In genomic region chr16:55809779-55810514, GRCm38 (mm10) we compare ENCODE assay signal across 28 mouse cellular contexts. TPM values are rescaled to one million over a fixed set of nuclear protein-coding genes. Genes with fewer than 3 reads are reported as not detected.
DNase-seq lines count a peak whose midpoint lies in the region; ATAC-seq and TF ChIP-seq lines count a peak whose summit lies in the region.
"Had no signal": no experiment of that assay in that cellular context is flagged by ENCODE, and none has a peak within 500 bp of the region (broad histone marks: within the 10 kb centered on the region; RNA-seq: fewer than 3 reads in every experiment).

No protein-coding gene starts in this region.

- POLR2A ChIA-PET in Patski (lab: Charles Lee) = no interaction called here

- no peak overlapping the region for H3K4me3 ChIP-seq in kidney, embryonic 16.5 days (ENCODE audit: low read length)
- H3K4me3 ChIP-seq in intestine, embryonic 16.5 days (ENCODE audit: low read length) = no peak overlapping the region
- H3K4me3 ChIP-seq: gastrocnemius, adult 2 months; heart, embryonic 15.5 days; hindbrain, embryonic 15.5 days; limb, embryonic 13.5 days; liver, embryonic 13.5 days; megakaryocyte, embryonic 14.5 days; neural tube, embryonic 15.5 days; stomach, embryonic 15.5 days had no signal

- no peak for TF ChIP-seq CTCF in Patski (IDR thresholded peaks at IDR 0.05)

- H3K27me3 ChIP-seq in kidney, embryonic 16.5 days (ENCODE audit: insufficient read depth, low read length) = no peaks in the 10 kb centered on the region
- no peaks in the 10 kb centered on the region for H3K27me3 ChIP-seq in Patski
- H3K27me3 ChIP-seq in intestine, embryonic 16.5 days (replicated peaks; ENCODE audit: control insufficient read depth, insufficient read depth, low read length) = no peaks in the 10 kb centered on the region
- H3K27me3 ChIP-seq: heart, embryonic 15.5 days; hindbrain, embryonic 15.5 days; limb, embryonic 13.5 days; liver, embryonic 13.5 days; megakaryocyte, embryonic 14.5 days; neural tube, embryonic 15.5 days; stomach, embryonic 15.5 days had no signal

- ATAC-seq in kidney, embryonic 16.5 days (ENCODE audit: low FRiP score, low TSS enrichment) = peak; percentile 35; the same call in 1 of the 2 replicates
- peak; percentile 45 for ATAC-seq in Patski
- 0 out of 2 replicates have a peak, but pooled peaks have one; percentile 16 for ATAC-seq in intestine, embryonic 16.5 days
- ATAC-seq: forebrain, embryonic 14.5 days had no signal

- no peaks in the 10 kb centered on the region for H3K4me1 ChIP-seq in kidney, embryonic 16.5 days (ENCODE audit: insufficient read depth, low read length)
- no peaks in the 10 kb centered on the region for H3K4me1 ChIP-seq in intestine, embryonic 16.5 days (ENCODE audit: control insufficient read depth, insufficient read depth, low read length)
- H3K4me1 ChIP-seq: hindbrain, embryonic 15.5 days; liver, embryonic 13.5 days; neural tube, embryonic 15.5 days; stomach, embryonic 15.5 days had no signal

- no peaks in the 10 kb centered on the region for H3K9me3 ChIP-seq in kidney, embryonic 16.5 days (ENCODE audit: low read length)
- no peaks in the 10 kb centered on the region for H3K9me3 ChIP-seq in intestine, embryonic 16.5 days (ENCODE audit: control insufficient read depth, low read length)
- H3K9me3 ChIP-seq: heart, embryonic 15.5 days; hindbrain, embryonic 15.5 days; limb, embryonic 13.5 days; liver, embryonic 13.5 days; megakaryocyte, embryonic 14.5 days; neural tube, embryonic 15.5 days; stomach, embryonic 15.5 days had no signal

- in situ Hi-C loops in Patski (cut with MboI; ENCODE audit: low pct_unique_long_range_greater_than_20kb) = loop anchor here (10.0 kb wide), 1 partner anchor 175 kb away; no protein-coding TSS in a partner anchor

- DNase-seq in kidney, postnatal 25 days = no peak
- DNase-seq in Patski (ENCODE audit: low read depth, low spot score) = no peak
- no peak for DNase-seq in urinary bladder, postnatal 10 days (ENCODE audit: low spot score)
- DNase-seq in spleen, adult 12 weeks (ENCODE audit: low spot score) = no peak
- no peak for DNase-seq in kidney, postnatal 4 days
- DNase-seq: cerebellum, adult 2 months; cerebellum, postnatal 36 days; gastrocnemius, adult 2 months; heart, postnatal 4 days; kidney, adult 18-20 months; kidney, postnatal 10 days; liver, embryonic 13.5 days; lung, adult 2 months; lung, postnatal 36 days; midbrain, embryonic 14.5 days; right cerebral cortex, adult 18-20 months; right cerebral cortex, postnatal 4 days; thymus, adult 18-20 months; thymus, postnatal 4 days had no signal

- no peak overlapping the region for H3K27ac ChIP-seq in kidney, embryonic 16.5 days (ENCODE audit: low read length)
- H3K27ac ChIP-seq in intestine, embryonic 16.5 days (ENCODE audit: low read length) = no peak overlapping the region
- H3K27ac ChIP-seq: gastrocnemius, adult 2 months; heart, embryonic 15.5 days; hindbrain, embryonic 15.5 days; limb, embryonic 13.5 days; liver, embryonic 13.5 days; neural tube, embryonic 15.5 days; stomach, embryonic 15.5 days had no signal

- CTCF ChIA-PET in Patski (lab: Charles Lee) = interaction anchor here (1.2 kb wide), 1 partner anchor 112 kb away, joined by 3 read pairs; no protein-coding TSS in a partner anchor

- H3K9ac ChIP-seq in kidney, embryonic 16.5 days (replicated peaks; ENCODE audit: low read length) = no peak overlapping the region
- H3K9ac ChIP-seq in intestine, embryonic 16.5 days (ENCODE audit: low read depth, low read length) = no peak overlapping the region
- H3K9ac ChIP-seq: heart, embryonic 15.5 days; hindbrain, embryonic 15.5 days; limb, embryonic 13.5 days; liver, embryonic 13.5 days; neural tube, embryonic 15.5 days; stomach, embryonic 15.5 days had no signal

- WGBS in kidney, embryonic 16.5 days = 92% methylated on average over 9 of the region's 9 CpGs
- 94% methylated on average over 9 of the region's 9 CpGs for WGBS in intestine, embryonic 16.5 days

- peaks cover 37% of the 10 kb centered on the region for H3K36me3 ChIP-seq in kidney, embryonic 16.5 days (ENCODE audit: insufficient read depth, low read length)
- H3K36me3 ChIP-seq in intestine, embryonic 16.5 days (ENCODE audit: control insufficient read depth, insufficient read depth, low read length) = peaks cover 23% of the 10 kb centered on the region

- H3K4me2 ChIP-seq in kidney, embryonic 16.5 days (replicated peaks; ENCODE audit: low read depth, low read length) = no peak overlapping the region
- no peak overlapping the region for H3K4me2 ChIP-seq in intestine, embryonic 16.5 days (ENCODE audit: low read depth, low read length)
- H3K4me2 ChIP-seq: heart, embryonic 15.5 days; hindbrain, embryonic 15.5 days; limb, embryonic 13.5 days; liver, embryonic 13.5 days; neural tube, embryonic 15.5 days; stomach, embryonic 15.5 days had no signal

RNA-seq across cellular contexts. Expression of gene Nfkbiz, which starts 28.8 kb away (rescaled TPM):
- 4.5 and 5.1 TPM in 2 replicates for polyA plus RNA-seq in kidney, embryonic 16.5 days (2015; fragmentation: Nextera tagmentation; extraction: Ambion mirVana)
- 94.5 TPM for polyA plus RNA-seq in Patski (2021)
- polyA plus RNA-seq in intestine, embryonic 16.5 days (2015; fragmentation: Nextera tagmentation; extraction: Ambion mirVana) = 8.8 and 10.2 TPM in 2 replicates
